Mouse (Mus musculus) spleen, postnatal 14 days (tissue): ENCODE measurements around the gene Gimap5.

Experiments
- DNase-seq, 2 experiments: peaks; one replicate each; pipeline ENCODE4 v3.0.0; 2021 to 2022; ENCODE audit warnings: low spot score in 2 of 2

Gimap5 gene

GRCm38 (mm10) chr6:48739780-48740055, 6.3 kb upstream of the Gimap5 start:
- no peak for DNase-seq

DNA sequence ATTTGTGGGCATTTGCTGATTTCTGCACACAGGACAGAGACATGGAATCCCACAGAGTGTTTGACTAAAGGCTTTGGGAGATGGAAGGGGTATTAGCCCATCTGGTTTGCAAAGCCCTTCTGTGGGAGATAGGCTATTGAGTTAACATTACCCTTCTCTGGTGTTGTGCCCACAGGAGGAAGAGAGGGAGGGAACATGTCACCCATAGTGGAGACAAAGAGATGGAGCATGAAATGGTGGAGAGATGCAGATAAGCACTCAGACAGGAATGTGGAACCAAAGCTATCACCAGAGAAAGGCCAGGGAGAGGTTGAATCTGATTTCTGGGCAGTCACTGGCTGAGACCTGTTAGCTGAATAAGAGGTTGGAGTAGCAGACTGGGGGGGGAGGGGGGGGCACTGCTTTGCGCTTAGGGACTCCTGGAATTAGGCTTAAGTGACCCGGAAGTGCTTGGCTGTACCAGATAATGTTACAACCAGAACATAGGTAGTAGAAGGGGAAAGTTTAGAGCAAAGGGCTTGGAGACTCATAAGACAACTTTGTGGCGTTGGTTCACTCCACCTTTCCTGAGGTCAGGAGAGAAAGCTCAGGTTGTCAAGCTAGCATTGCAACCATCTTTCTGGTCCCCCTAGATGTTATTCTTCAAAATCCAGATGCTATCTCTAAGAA, 5.4 kb upstream of the Gimap5 start:
- DNase-seq: no peak

GRCm38 (mm10) chr6:48741273-48741672, 4.7 kb upstream of the Gimap5 start:
- DNase-seq: no peak

- no peak for DNase-seq
Observed at GRCm38 (mm10) chr6:48741711-48742206, 4.2 kb upstream of the Gimap5 start.

GRCm38 (mm10) chr6:48742422-48743351, 3.3 kb upstream of the Gimap5 start:
- no peak for DNase-seq

DNA sequence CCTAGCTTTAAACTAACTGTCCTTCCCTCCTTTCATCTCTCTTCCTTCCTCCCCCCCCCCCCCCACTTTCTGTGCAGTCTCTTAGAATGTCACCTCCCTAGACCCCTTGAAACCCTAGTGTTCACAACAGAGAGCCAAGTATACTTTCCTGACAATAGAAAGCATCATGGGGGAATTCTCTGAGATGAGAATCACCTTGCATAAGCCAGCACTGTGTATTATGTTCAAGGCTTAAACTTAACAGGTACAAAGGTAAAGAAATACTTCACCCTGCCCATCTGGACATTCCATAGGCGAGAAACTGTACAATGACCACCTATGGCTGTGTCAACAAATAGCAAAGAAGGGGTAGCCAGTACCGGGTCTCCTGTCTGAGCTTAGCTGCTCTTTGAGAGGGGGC, 507 bp upstream of the Gimap5 start:
- DNase-seq: no peak

- no peak for DNase-seq
Observed at GRCm38 (mm10) chr6:48747091-48747966, 1.3 kb downstream of the Gimap5 start.

- DNase-seq: no peak
Observed at GRCm38 (mm10) chr6:48763567-48764270, 17.7 kb downstream of the Gimap5 start.

- DNase-seq: no peak
Observed at GRCm38 (mm10) chr6:48764496-48764895, 18.5 kb downstream of the Gimap5 start.

DNA sequence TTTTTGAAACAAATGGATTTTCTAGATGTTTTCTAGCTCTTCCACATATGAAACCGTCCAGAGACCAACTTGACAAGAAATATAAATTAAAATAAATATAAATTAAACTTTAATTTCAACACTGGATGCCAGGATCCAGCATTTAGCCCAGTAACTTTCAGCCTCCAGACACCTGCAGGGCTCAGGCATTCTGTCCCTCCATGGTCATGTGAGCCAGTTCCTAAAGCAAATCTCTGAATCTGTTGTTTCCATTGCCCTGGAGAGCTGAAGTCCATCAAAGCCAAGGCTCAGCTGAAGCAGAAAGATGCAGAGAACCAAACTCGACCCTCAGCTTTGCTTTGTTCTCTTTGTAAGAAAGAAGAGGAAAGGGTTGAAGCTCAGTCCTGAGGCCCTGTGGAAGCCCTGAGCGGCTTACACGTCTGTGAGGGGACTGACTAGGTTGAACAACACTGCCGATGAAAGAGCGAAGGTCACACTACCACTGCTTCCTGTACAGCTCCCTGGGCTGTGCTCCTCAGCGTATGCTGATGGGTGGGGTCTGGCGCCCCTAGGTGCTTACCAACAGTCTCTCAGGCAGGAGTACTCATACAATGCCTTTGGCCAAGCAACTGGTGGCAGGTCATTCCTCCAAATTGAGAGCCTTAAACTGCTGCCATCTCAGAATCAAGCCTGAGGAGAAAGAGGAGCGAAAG, 22.3 kb downstream of the Gimap5 start:
- DNase-seq: peak in 1 of 2 experiments; percentile 11

- no peak for DNase-seq
Observed at GRCm38 (mm10) chr6:48768933-48769332, 22.9 kb downstream of the Gimap5 start.

- no peak for DNase-seq
Observed at GRCm38 (mm10) chr6:48770696-48771095, 24.7 kb downstream of the Gimap5 start, which contains the start of gene Gimap3. Gimap3 (minus strand) TSS chr6:48770851.

DNA sequence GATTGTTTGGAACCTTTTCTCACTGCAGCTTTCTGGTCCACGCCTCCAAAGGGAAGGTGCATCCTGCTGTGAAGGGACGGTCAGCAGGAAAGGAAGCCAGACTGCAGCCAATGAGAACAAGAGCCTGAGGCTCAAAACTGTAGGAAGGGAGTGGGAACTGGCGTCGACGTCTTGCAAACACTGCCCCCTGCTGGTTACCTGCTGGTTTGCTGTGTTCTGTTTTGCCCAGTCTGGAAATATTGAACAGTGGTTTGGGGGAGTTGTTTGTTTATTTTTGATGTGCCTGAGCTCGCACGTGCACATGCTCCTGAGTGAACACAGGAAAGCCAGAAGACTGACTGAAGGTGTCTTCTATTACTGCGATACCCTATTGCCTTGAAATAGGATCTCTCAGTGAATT, 26.0 kb downstream of the Gimap5 start:
- peak; percentile 57 to 73 for DNase-seq

GRCm38 (mm10) chr6:48784406-48784805, 38.4 kb downstream of the Gimap5 start:
- no peak for DNase-seq

DNA sequence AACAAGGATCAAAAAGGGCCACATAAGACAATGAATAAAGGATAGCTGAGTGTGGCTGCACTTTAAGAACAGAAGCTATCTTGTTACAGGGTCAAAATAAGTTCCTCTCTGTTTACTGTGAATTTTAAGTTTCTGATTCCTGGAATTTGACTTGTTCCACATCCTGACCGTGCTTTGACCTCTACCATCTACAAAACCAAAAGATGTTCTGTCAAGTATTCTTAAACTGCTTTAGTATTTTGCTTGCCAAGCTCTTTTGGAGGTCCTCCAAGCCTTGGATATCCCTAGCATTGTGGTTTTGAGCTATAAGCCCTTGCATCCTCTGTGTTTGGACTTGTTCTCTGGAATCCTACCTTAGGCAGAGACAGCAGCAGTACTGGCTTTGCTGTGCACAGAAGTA, 39.2 kb downstream of the Gimap5 start:
- no peak for DNase-seq

GRCm38 (mm10) chr6:48785601-48786000, 39.6 kb downstream of the Gimap5 start:
- DNase-seq: no peak

- DNase-seq: no peak
Observed at GRCm38 (mm10) chr6:48787867-48788266, 41.9 kb downstream of the Gimap5 start.

- DNase-seq: no peak
Observed at GRCm38 (mm10) chr6:48801897-48802296, 55.9 kb downstream of the Gimap5 start.

- no peak for DNase-seq
Observed at GRCm38 (mm10) chr6:48803406-48804051, 57.5 kb downstream of the Gimap5 start.
